Mouse (Mus musculus) liver, embryonic 14.5 days (tissue): ENCODE measurements around the gene Dll1.

Experiments
- CTCF ChIP-seq: IDR thresholded peaks from 2 replicates; pipeline ENCODE4 v1.5.1; 2016; ENCODE audit warnings: antibody characterized with exemption, low read depth, control low read depth
- EP300 ChIP-seq: IDR thresholded peaks from 2 replicates; pipeline ENCODE4 v1.6.1; 2016; ENCODE audit warnings: antibody characterized with exemption, low read depth

DNA sequence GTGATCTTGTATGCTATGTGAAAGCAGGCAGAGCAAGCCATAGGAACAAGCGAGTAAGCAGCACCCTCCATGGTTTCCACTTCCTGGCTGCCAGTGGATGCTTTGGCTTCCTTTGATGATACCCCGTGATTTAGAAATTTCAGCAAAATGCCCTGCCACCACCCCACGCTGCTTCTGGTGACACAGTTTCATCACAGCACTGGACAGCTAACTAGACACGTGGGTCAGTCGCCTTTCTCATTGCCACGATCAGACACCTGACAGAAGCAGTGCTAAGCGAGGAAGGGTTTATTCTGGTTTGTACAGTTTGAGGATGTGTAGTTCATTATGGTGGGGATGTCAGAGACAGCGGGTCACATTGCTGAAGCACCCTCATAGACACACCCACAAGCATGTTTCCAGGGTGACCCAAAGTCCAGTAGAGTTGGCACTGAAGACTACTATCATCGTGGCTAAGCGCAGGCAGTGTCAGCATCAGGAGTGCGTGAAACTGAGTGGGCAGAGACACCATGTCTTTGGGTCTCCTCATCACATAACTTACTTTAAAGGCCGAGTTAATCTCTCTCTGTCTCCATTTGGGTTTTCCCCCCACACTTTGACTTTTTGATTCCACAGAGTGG lies 40.0 kb upstream of the Dll1 start:
- TF ChIP-seq CTCF, result no peak
- TF ChIP-seq EP300, result no peak
